Mouse (Mus musculus): Measurements from ENCODE around the gene Jmjd7. TPM values are rescaled to one million over a fixed set of nuclear protein-coding genes. Genes with fewer than 3 reads are reported as not detected.

The Jmjd7 gene
- polyA plus RNA-seq, 1 experiment from 2014 or later = 22.9 TPM

DNA sequence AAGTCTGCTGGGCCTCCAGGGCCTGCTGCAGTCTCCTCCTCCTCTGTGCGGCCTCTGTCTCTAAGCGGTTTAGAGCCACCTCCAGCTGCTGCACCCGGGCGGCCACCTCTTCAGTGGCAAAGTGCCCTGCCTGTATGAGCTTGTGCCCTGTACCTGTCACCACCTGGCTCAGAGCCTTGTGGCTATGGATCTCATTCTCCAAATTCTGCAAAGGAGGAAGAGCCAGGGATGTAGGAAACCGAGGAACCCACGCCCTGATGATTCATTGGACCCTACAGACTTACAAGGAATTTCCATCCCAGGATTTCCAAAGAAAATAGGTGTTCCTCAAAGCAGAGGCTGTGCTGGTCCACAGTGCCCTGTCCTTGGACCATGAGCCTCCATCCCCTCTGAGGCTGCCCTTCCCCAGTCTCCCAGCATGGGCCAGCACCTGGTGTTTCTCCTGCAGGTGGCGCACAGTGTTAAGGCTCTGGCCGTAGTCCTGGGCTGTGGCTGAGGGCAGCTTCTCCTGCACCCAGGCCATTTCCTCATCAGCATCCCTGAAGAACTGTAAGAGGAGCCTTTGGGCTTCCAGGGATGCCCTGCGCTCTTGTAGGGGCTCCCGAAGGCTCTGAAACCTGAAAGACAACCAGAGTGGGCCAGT is 22.5 kb downstream of the Jmjd7 start:
- 50% methylated on average over 10 of the region's 10 CpGs for WGBS
- peak; percentile 66; the same call in 1 of the 2 replicates for ATAC-seq (ENCODE audit: low read depth)
- no peaks in the 10 kb centered on the region for H3K36me3 ChIP-seq (ENCODE audit: control insufficient read depth, insufficient read depth, low read length)

DNA sequence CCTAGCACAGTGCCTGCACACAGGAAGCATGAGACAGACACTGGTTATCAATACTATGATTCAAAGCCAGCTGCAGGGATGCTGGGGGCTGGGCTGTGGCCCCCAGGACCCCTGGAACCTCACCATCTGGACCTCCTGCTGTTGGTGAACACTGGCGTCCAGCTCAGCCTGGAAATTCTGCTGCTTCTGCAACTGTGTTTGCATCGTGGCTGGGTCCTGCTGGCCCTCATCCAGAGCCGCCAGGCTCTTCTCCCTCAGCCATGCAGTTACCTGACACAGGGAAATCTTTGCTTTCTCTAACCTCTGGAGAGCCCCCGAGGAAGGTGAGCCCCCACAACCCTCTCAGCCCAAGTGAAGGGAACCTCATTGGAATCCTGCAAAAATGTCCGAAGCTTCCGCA is 24.1 kb downstream of the Jmjd7 start:
- Histone ChIP-seq H3K4me3 (ENCODE audit: low read length) (no peak overlapping the region), H3K27ac (ENCODE audit: low read length) (no peak overlapping the region), H3K27me3 (ENCODE audit: control insufficient read depth, insufficient read depth, low read depth, low read length) (no peaks in the 10 kb centered on the region), H3K9me3 (ENCODE audit: control insufficient read depth, low read length) (no peaks in the 10 kb centered on the region), H3K4me2 (ENCODE audit: low read depth, low read length) (no peak overlapping the region), H3K36me3 (ENCODE audit: control insufficient read depth, insufficient read depth, low read length) (no peaks in the 10 kb centered on the region), H3K9ac (ENCODE audit: low read length) (no peak overlapping the region), H3K4me1 (replicated peaks; ENCODE audit: control insufficient read depth, insufficient read depth, low read length) (no peaks in the 10 kb centered on the region)
- ATAC-seq (ENCODE audit: low read depth) = no peak
- 41% methylated on average over 6 of the region's 6 CpGs for WGBS

More for the DNA sequence above, 22.5 kb downstream of the Jmjd7 start:
- no peaks in the 10 kb centered on the region; the same call in 1 of the 2 replicates for H3K4me1 ChIP-seq (replicated peaks; ENCODE audit: control insufficient read depth, insufficient read depth, low read length)
- H3K27ac ChIP-seq (ENCODE audit: low read length) = no peak overlapping the region
- H3K9ac ChIP-seq (ENCODE audit: low read length) = no peak overlapping the region
- H3K27me3 ChIP-seq (ENCODE audit: control insufficient read depth, insufficient read depth, low read depth, low read length) = no peaks in the 10 kb centered on the region
- no peak overlapping the region for H3K4me2 ChIP-seq (ENCODE audit: low read depth, low read length)
- H3K4me3 ChIP-seq (ENCODE audit: low read length) = no peak overlapping the region
- no peaks in the 10 kb centered on the region for H3K9me3 ChIP-seq (ENCODE audit: control insufficient read depth, low read length)

DNA sequence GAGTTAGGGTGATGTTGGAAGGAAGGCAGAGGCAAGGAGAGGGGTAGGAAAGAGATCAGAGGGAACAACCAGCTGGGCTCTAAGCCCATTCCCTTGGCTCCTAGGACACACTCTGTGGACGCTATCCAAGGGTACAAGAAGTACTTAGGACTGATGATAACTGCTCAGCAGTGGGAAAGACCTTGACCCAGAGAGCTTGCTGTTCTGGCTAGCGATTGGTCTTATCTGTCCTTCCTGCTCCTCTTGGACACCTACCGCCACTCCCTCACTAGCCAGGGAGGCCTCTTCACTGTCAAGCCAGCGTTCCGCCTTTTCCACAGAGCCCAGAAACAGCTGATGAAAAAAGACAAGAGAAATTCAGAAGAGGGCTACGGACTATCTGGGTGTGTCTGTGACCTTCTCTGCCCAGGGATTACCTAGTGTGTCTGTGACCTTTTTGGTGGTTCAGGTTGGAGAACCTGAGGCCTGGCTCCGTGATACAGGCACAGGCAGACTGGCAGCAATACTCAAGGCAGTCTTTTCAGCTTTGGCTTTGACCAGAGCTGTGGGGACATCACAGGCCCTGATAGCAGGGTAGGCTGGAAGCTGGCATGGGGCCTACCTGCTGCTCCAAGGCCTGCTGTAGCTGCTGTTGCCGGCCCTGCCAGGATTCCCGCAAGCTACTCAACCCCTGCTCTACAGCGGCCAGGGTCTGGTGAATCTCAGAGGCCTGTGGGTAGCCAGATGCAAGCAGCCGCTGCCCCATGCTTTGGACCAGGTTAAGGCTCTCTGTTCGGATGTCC is 27.7 kb downstream of the Jmjd7 start:
- 81% methylated on average over 12 of the region's 12 CpGs for WGBS
- Histone ChIP-seq H3K36me3 (ENCODE audit: control insufficient read depth, insufficient read depth, low read length) (no peaks in the 10 kb centered on the region), H3K27me3 (ENCODE audit: control insufficient read depth, insufficient read depth, low read depth, low read length) (no peaks in the 10 kb centered on the region), H3K4me3 (ENCODE audit: low read length) (no peak overlapping the region), H3K27ac (ENCODE audit: low read length) (no peak overlapping the region), H3K4me1 (replicated peaks; ENCODE audit: control insufficient read depth, insufficient read depth, low read length) (0 out of 2 replicates have a peak, but pooled peaks cover 5% of the 10 kb centered on the region), H3K9ac (ENCODE audit: low read length) (no peak overlapping the region), H3K9me3 (ENCODE audit: control insufficient read depth, low read length) (no peaks in the 10 kb centered on the region), H3K4me2 (ENCODE audit: low read depth, low read length) (no peak overlapping the region)
- no peak for ATAC-seq (ENCODE audit: low read depth)

DNA sequence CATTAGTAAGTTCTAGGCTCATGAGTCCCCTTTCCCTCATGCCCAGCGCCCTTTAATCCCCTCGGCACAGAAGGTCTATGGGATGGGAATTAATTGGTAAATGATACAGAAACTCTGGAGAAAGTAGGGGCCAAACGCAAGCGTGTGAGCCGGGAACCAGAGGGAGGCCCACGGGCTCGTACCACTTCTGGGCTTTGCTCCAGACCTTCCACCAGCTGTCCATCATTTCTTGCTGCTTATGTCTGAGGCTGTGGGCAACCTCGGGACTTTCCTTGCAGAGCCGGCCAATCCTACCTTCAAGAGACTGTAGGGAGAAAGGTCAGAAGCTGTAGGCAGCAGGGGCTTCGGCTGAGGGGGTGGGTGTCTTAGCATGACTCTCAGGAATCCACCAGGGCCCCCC is 28.6 kb downstream of the Jmjd7 start:
- H3K27me3 ChIP-seq (ENCODE audit: control insufficient read depth, insufficient read depth, low read depth, low read length) = no peaks in the 10 kb centered on the region
- H3K4me3 ChIP-seq (ENCODE audit: low read length) = no peak overlapping the region
- 84% methylated on average over 10 of the region's 10 CpGs for WGBS
- no peak overlapping the region for H3K27ac ChIP-seq (ENCODE audit: low read length)
- H3K4me1 ChIP-seq (replicated peaks; ENCODE audit: control insufficient read depth, insufficient read depth, low read length) = peaks cover 11% of the 10 kb centered on the region
- no peak overlapping the region for H3K9ac ChIP-seq (ENCODE audit: low read length)
- H3K4me2 ChIP-seq (ENCODE audit: low read depth, low read length) = no peak overlapping the region
- no peak for ATAC-seq (ENCODE audit: low read depth)
- no peaks in the 10 kb centered on the region for H3K9me3 ChIP-seq (ENCODE audit: control insufficient read depth, low read length)
- H3K36me3 ChIP-seq (ENCODE audit: control insufficient read depth, insufficient read depth, low read length) = no peaks in the 10 kb centered on the region

DNA sequence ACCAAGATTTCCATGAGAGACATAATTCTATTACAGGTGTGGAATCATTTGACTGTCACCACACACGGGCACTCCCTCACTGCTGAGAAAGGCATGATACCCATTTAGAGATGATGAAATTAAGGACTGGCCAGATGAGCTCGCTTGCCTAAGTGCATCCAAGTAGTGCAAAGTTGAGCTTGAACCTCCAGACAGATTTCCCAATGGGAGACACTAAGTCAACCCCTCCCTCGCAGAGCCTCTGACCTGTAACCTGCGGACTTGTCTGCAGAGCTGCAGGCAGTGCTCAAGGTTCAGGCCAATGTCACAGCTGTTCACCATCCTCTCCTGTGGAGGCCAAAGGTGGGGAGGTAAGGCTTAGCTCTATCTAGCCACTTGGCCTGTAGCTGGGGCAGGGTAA is 31.5 kb downstream of the Jmjd7 start:
- Histone ChIP-seq H3K9me3 (ENCODE audit: control insufficient read depth, low read length) (no peaks in the 10 kb centered on the region), H3K4me1 (replicated peaks; ENCODE audit: control insufficient read depth, insufficient read depth, low read length) (peaks cover 17% of the 10 kb centered on the region), H3K4me2 (ENCODE audit: low read depth, low read length) (no peak overlapping the region), H3K27me3 (ENCODE audit: control insufficient read depth, insufficient read depth, low read depth, low read length) (no peaks in the 10 kb centered on the region), H3K4me3 (ENCODE audit: low read length) (no peak overlapping the region), H3K36me3 (ENCODE audit: control insufficient read depth, insufficient read depth, low read length) (no peaks in the 10 kb centered on the region), H3K27ac (ENCODE audit: low read length) (no peak overlapping the region), H3K9ac (ENCODE audit: low read length) (no peak overlapping the region)
- 77% methylated on average over 4 of the region's 4 CpGs for WGBS
- no peak for ATAC-seq (ENCODE audit: low read depth)

DNA sequence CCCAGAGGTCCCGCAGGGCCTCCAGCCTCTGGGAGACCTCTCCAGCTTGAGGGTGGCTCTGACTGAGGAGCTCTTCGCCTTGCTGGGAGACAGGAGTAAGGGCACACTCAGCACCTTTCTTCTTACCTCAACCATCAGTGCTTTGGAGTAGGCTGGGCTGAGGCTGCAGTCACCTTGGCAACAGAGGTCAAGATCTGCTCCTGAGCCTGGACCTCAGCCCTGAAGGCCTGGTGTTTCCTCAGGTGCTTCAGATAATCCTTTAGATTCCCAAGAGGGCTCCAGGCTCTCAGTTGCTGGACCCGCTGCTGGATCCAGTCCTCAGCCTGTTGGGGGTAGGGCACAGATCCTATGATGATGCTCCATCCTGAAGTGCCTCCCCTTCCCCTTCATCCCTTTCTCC is 32.2 kb downstream of the Jmjd7 start:
- WGBS = 68% methylated on average over 3 of the region's 3 CpGs
- no peak overlapping the region for H3K9ac ChIP-seq (ENCODE audit: low read length)
- peak overlapping the region; percentile 87 for H3K27ac ChIP-seq (ENCODE audit: low read length)

DNA sequence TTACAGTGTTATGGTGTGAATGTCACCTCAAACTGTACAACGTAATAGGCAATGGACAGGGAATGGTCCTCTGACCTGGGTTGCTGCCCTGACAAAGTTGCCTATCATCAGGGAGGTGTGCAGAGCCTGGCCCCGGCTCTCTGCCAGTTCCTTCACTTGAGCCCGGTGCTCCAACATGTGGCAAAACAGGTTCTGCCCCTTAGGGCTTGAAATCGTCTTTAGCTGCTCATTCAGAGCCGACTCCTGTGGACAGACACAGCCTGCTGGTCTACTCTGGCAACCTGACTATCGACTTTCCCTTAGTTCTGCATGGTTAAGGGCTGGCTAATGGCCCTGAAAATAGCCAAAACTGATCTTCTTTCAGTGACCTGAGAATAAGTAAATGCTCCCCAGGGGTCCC is 32.9 kb downstream of the Jmjd7 start:
- Histone ChIP-seq H3K4me2 (ENCODE audit: low read depth, low read length) (no peak overlapping the region; the same call in 1 of the 2 replicates), H3K4me3 (ENCODE audit: low read length) (no peak overlapping the region), H3K36me3 (ENCODE audit: control insufficient read depth, insufficient read depth, low read length) (no peaks in the 10 kb centered on the region), H3K4me1 (replicated peaks; ENCODE audit: control insufficient read depth, insufficient read depth, low read length) (peaks cover 17% of the 10 kb centered on the region), H3K9ac (ENCODE audit: low read length) (no peak overlapping the region), H3K27ac (ENCODE audit: low read length) (peak overlapping the region; percentile 87), H3K27me3 (ENCODE audit: control insufficient read depth, insufficient read depth, low read depth, low read length) (no peaks in the 10 kb centered on the region), H3K9me3 (ENCODE audit: control insufficient read depth, low read length) (no peaks in the 10 kb centered on the region)
- 51% methylated on average over 6 of the region's 6 CpGs for WGBS
- ATAC-seq (ENCODE audit: low read depth) = peak; percentile 89

More for the DNA sequence above, 32.2 kb downstream of the Jmjd7 start:
- Histone ChIP-seq H3K9me3 (ENCODE audit: control insufficient read depth, low read length) (no peaks in the 10 kb centered on the region), H3K27me3 (ENCODE audit: control insufficient read depth, insufficient read depth, low read depth, low read length) (no peaks in the 10 kb centered on the region), H3K36me3 (ENCODE audit: control insufficient read depth, insufficient read depth, low read length) (no peaks in the 10 kb centered on the region), H3K4me1 (replicated peaks; ENCODE audit: control insufficient read depth, insufficient read depth, low read length) (peaks cover 17% of the 10 kb centered on the region), H3K4me2 (ENCODE audit: low read depth, low read length) (no peak overlapping the region), H3K4me3 (ENCODE audit: low read length) (no peak overlapping the region)
- no peak; the same call in 1 of the 2 replicates for ATAC-seq (ENCODE audit: low read depth)

DNA sequence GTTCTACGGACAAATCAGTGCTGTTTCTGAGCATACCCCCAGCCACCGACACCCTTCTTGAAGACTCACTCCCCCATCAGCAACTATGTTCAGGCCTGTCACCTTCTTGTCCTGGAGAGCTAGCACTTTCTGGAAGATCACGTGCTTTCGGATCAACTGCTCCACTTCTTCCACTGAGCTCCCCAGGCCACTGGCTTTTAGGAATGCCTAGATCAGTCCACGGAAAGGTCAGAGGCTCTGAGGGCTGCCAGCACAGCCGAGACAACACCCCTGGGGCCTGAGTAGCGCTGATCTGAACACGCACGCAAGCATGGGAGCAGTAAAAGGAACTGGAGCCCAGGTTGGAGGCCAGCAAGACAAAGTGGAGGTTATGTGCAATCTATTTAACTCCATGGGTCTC is 33.4 kb downstream of the Jmjd7 start:
- Histone ChIP-seq H3K9ac (ENCODE audit: low read length) (no peak overlapping the region), H3K9me3 (ENCODE audit: control insufficient read depth, low read length) (no peaks in the 10 kb centered on the region), H3K4me1 (replicated peaks; ENCODE audit: control insufficient read depth, insufficient read depth, low read length) (peaks cover 17% of the 10 kb centered on the region), H3K4me2 (ENCODE audit: low read depth, low read length) (no peak overlapping the region), H3K36me3 (ENCODE audit: control insufficient read depth, insufficient read depth, low read length) (no peaks in the 10 kb centered on the region), H3K27ac (ENCODE audit: low read length) (peak overlapping the region; percentile 87), H3K4me3 (ENCODE audit: low read length) (no peak overlapping the region), H3K27me3 (ENCODE audit: control insufficient read depth, insufficient read depth, low read depth, low read length) (no peaks in the 10 kb centered on the region)
- no peak for ATAC-seq (ENCODE audit: low read depth)
- WGBS = 55% methylated on average over 9 of the region's 9 CpGs

DNA sequence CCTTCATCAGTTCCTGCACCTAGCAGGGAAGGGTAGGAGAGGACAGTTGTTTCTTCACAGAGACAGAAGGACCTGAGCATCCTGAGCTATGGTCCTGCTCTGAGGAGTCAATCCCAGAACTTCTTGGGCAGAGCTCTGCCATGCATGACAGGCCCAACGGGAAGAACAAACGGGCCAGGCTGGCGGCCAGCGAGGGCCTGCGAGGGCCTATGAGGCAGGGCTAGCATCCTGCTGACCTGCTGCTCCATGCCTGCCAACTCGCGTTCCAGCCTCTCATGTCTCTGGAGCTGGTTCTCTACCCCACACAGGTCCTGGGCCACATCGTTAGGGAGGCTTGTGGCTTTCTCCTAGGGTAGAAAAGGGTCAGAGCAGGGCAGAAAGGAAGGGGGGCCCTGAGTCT is 35.0 kb downstream of the Jmjd7 start:
- no peaks in the 10 kb centered on the region for H3K9me3 ChIP-seq (ENCODE audit: control insufficient read depth, low read length)
- no peak for ATAC-seq (ENCODE audit: low read depth)
- H3K36me3 ChIP-seq (ENCODE audit: control insufficient read depth, insufficient read depth, low read length) = no peaks in the 10 kb centered on the region
- H3K27me3 ChIP-seq (ENCODE audit: control insufficient read depth, insufficient read depth, low read depth, low read length) = no peaks in the 10 kb centered on the region
- WGBS = 81% methylated on average over 8 of the region's 8 CpGs
- H3K4me1 ChIP-seq (replicated peaks; ENCODE audit: control insufficient read depth, insufficient read depth, low read length) = peaks cover 17% of the 10 kb centered on the region
- no peak overlapping the region for H3K9ac ChIP-seq (ENCODE audit: low read length)
- H3K4me2 ChIP-seq (ENCODE audit: low read depth, low read length) = no peak overlapping the region
- H3K27ac ChIP-seq (ENCODE audit: low read length) = no peak overlapping the region
- no peak overlapping the region for H3K4me3 ChIP-seq (ENCODE audit: low read length)

All from lung, embryonic 16.5 days (tissue).